Mouse (Mus musculus) adrenal gland, postnatal 4 days (tissue): ENCODE measurements around the gene Mrps2. TPM values are rescaled to one million over a fixed set of nuclear protein-coding genes. Genes with fewer than 3 reads are reported as not detected.
A peak's percentile ranks its signal among the peaks of the same experiment; 100 is the strongest.

ENCODE experiments used
- DNase-seq, 2 experiments: peaks; one replicate each; pipeline ENCODE4 v3.0.0; 2021 to 2022; ENCODE audit warnings: low spot score in 2 of 2, mixed read lengths in 2 of 2
- long read RNA-seq, 2 experiments: library from polyadenylated mRNA; stranded (forward); transcript quantifications; one replicate each; pipeline ENCODE4 v2.0.0; 2021
- total RNA-seq, 2 experiments: library from RNA; stranded (reverse); gene quantifications; 2 replicates each; pipeline ENCODE4 v1.2.3; 2021

Gene Mrps2
- total RNA-seq = 10 to 100 TPM; 57.9 to 60.4 TPM
- long read RNA-seq, experiment 1, transcript Mrps2-201 (4 exons, 2,080 nt) = major isoform, 11 of 29 reads
- long read RNA-seq, experiment 1, partial matches to known transcripts = 16 of 29 reads
- long read RNA-seq, experiment 1, other reads (novel, unspliced or antisense) = 2 of 29 reads
- long read RNA-seq, experiment 2, transcript Mrps2-201 (4 exons, 2,080 nt) = major isoform, 25 of 38 reads
- long read RNA-seq, experiment 2, partial matches to known transcripts = 11 of 38 reads
- long read RNA-seq, experiment 2, other reads (novel, unspliced or antisense) = 2 of 38 reads

- DNase-seq = peak; percentile 71 to 76
Measured at GRCm38 (mm10) chr2:28467860-28468485, at the start of gene Mrps2. Gene Mrps2 (plus strand): TSS chr2:28468066.

- DNase-seq = peak; percentile 69 to 80
Measured at GRCm38 (mm10) chr2:28419898-28420297, 48.0 kb upstream of the Mrps2 start.

- no peak for DNase-seq
Measured at GRCm38 (mm10) chr2:28423167-28423566, 44.7 kb upstream of the Mrps2 start.

- DNase-seq = no peak
Measured at GRCm38 (mm10) chr2:28427226-28427625, 40.6 kb upstream of the Mrps2 start.

- no peak for DNase-seq
Measured at GRCm38 (mm10) chr2:28430846-28431245, 37.0 kb upstream of the Mrps2 start.

- DNase-seq = peak; percentile 26 to 42
Measured at GRCm38 (mm10) chr2:28432811-28433210, 35.1 kb upstream of the Mrps2 start.

GRCm38 (mm10) chr2:28433512-28433911, 34.4 kb upstream of the Mrps2 start:
- no peak for DNase-seq

- DNase-seq = no peak
Measured at GRCm38 (mm10) chr2:28435401-28435800, 32.5 kb upstream of the Mrps2 start.

- DNase-seq = no peak
Measured at GRCm38 (mm10) chr2:28440842-28441241, 27.0 kb upstream of the Mrps2 start.

GRCm38 (mm10) chr2:28445082-28445481, 22.8 kb upstream of the Mrps2 start:
- no peak for DNase-seq

- DNase-seq = no peak
Measured at GRCm38 (mm10) chr2:28446181-28446514, 21.7 kb upstream of the Mrps2 start.

GRCm38 (mm10) chr2:28446515-28447314, 21.2 kb upstream of the Mrps2 start, which contains the start of gene Ppp1r26:
Gene Ppp1r26 (plus strand): TSS chr2:28446800.
- no peak for DNase-seq

- no peak for DNase-seq
Measured at GRCm38 (mm10) chr2:28447315-28447670, 20.6 kb upstream of the Mrps2 start.

- DNase-seq = no peak
Measured at GRCm38 (mm10) chr2:28451663-28452062, 16.2 kb upstream of the Mrps2 start.

GRCm38 (mm10) chr2:28453539-28453938, 14.3 kb upstream of the Mrps2 start:
- no peak for DNase-seq

- DNase-seq = no peak
Measured at GRCm38 (mm10) chr2:28456616-28457015, 11.2 kb upstream of the Mrps2 start.

- no peak for DNase-seq
Measured at GRCm38 (mm10) chr2:28463919-28464318, 3.9 kb upstream of the Mrps2 start.

- no peak for DNase-seq
Measured at GRCm38 (mm10) chr2:28464919-28465318, 2.9 kb upstream of the Mrps2 start.

GRCm38 (mm10) chr2:28465836-28466518, 1.9 kb upstream of the Mrps2 start, which contains the start of gene 1700007K13Rik:
Gene 1700007K13Rik (minus strand): TSS chr2:28466332.
- peak in 1 of 2 experiments; percentile 35 for DNase-seq

- no peak for DNase-seq
Measured at GRCm38 (mm10) chr2:28468486-28469225, 790 bp downstream of the Mrps2 start.

- no peak for DNase-seq
Measured at GRCm38 (mm10) chr2:28469461-28469860, 1.6 kb downstream of the Mrps2 start.
